Mouse (Mus musculus): Measurements from ENCODE around the gene 2210408I21Rik.

GRCm38 (mm10) chr13:77324101-77324500, 188.8 kb downstream of the 2210408I21Rik start:
- TF ChIP-seq POLR2A (IDR thresholded peaks at IDR 0.05; ENCODE audit: low read depth, low read length) (no peak), CTCF (IDR thresholded peaks at IDR 0.05; ENCODE audit: borderline replicate concordance, insufficient read depth, low read length) (no peak)

All from embryonic fibroblast, embryonic 13.5 days (primary cell).